Mouse (Mus musculus) myocyte (in vitro differentiated cells): ENCODE measurements around the gene Znhit2. TPM values are rescaled to one million over a fixed set of nuclear protein-coding genes. Genes with fewer than 3 reads are reported as not detected.

ENCODE experiments used
- H3K27me3 ChIP-seq: one replicate; pipeline ENCODE4 v1.6.1; 2011; ENCODE audit not compliant: control insufficient read depth, insufficient read depth, insufficient read length
- H3K36me3 ChIP-seq: one replicate; pipeline ENCODE4 v1.6.1; 2011; ENCODE audit not compliant: control insufficient read depth, insufficient read depth
- H3K4me2 ChIP-seq: one replicate; pipeline ENCODE4 v1.6.1; 2011; ENCODE audit warnings: low read depth, control low read depth
- H3K4me3 ChIP-seq: one replicate; pipeline ENCODE4 v1.5.1; 2011; ENCODE audit warnings: mild to moderate bottlenecking, control low read depth, moderate library complexity
- H3K79me2 ChIP-seq: one replicate; pipeline ENCODE4 v1.6.1; 2011; ENCODE audit not compliant: control insufficient read depth, insufficient read depth
- H3ac ChIP-seq: one replicate; pipeline ENCODE4 v1.6.1; 2011; ENCODE audit not compliant: control insufficient read depth, insufficient read length
- CEBPB ChIP-seq: IDR thresholded peaks from 2 replicates; pipeline ENCODE4 v1.6.1; 2011; ENCODE audit warnings: mild to moderate bottlenecking, moderate library complexity; ENCODE audit not compliant: poor library complexity, insufficient read depth, severe bottlenecking
- E2F4 ChIP-seq: IDR thresholded peaks from one replicate; pipeline ENCODE4 v1.6.1; 2011; ENCODE audit warnings: mild to moderate bottlenecking, control low read depth, moderate library complexity; ENCODE audit not compliant: insufficient read depth
- MAX ChIP-seq: IDR thresholded peaks from one replicate; pipeline ENCODE4 v1.6.1; 2011; ENCODE audit warnings: low read depth, mild to moderate bottlenecking, control low read depth
- MYOD1 ChIP-seq, 3 experiments: IDR thresholded peaks; one replicate each; pipeline ENCODE4 v1.6.1; 2011; ENCODE audit warnings: control low read depth in 2 of 3, low read depth in 2 of 3, mild to moderate bottlenecking in 2 of 3, moderate library complexity in 1 of 3; ENCODE audit not compliant: insufficient read length in 2 of 3, control insufficient read depth in 1 of 3
- MYOG ChIP-seq, 3 experiments: IDR thresholded peaks; one replicate each; pipeline ENCODE4 v1.6.1; 2011; ENCODE audit warnings: control low read depth in 2 of 3, low read depth in 2 of 3, mild to moderate bottlenecking in 2 of 3; ENCODE audit not compliant: insufficient read length in 2 of 3, control insufficient read depth in 1 of 3, insufficient read depth in 1 of 3
- POLR2A ChIP-seq: IDR thresholded peaks from one replicate; pipeline ENCODE4 v1.6.1; 2011; ENCODE audit warnings: low read depth, mild to moderate bottlenecking, control low read depth, moderate library complexity; ENCODE audit not compliant: insufficient read length
- POLR2AphosphoS2 ChIP-seq: IDR thresholded peaks from one replicate; pipeline ENCODE4 v1.6.1; 2011; ENCODE audit warnings: low read depth, control low read depth; ENCODE audit not compliant: insufficient read length
- REST ChIP-seq: IDR thresholded peaks from one replicate; pipeline ENCODE4 v1.6.1; 2011; ENCODE audit warnings: mild to moderate bottlenecking, control low read depth, moderate library complexity; ENCODE audit not compliant: insufficient read depth, insufficient read length
- SRF ChIP-seq: IDR thresholded peaks from one replicate; pipeline ENCODE4 v1.6.1; 2011; ENCODE audit warnings: low read depth; ENCODE audit not compliant: control insufficient read depth, insufficient read length
- TCF12 ChIP-seq: IDR thresholded peaks from one replicate; pipeline ENCODE4 v1.6.1; 2011; ENCODE audit warnings: mild to moderate bottlenecking, control low read depth; ENCODE audit not compliant: poor library complexity, insufficient read depth, severe bottlenecking
- TCF3 ChIP-seq: IDR thresholded peaks from one replicate; pipeline ENCODE4 v1.6.1; 2011; ENCODE audit warnings: low read depth, control low read depth; ENCODE audit not compliant: insufficient read length
- USF1 ChIP-seq: IDR thresholded peaks from one replicate; pipeline ENCODE4 v1.6.1; 2011; ENCODE audit warnings: low read depth, mild to moderate bottlenecking, control low read depth, moderate library complexity
- polyA plus RNA-seq: library from polyadenylated mRNA; unstranded; fragments of >200 nt; fragmentation: generic; extraction: Trizol; gene quantifications from one replicate; pipeline ENCODE4 v1.2.1, GENCODE M21; 2012; ENCODE audit warnings: missing spikeins

Znhit2 gene
- polyA plus RNA-seq, 1 experiment, result 44.3 TPM

- no peaks in the 10 kb centered on the region for H3K27me3 ChIP-seq
- no peak for TF ChIP-seq POLR2AphosphoS2
- no peak for TF ChIP-seq POLR2A
- TF ChIP-seq REST, result no peak
- TF ChIP-seq CEBPB, result no peak
- TF ChIP-seq E2F4, result no peak
- no peak for TF ChIP-seq MYOG (IDR thresholded peaks at IDR 0.05; ENCODE audit: control insufficient read depth in 1 of 3, insufficient read depth in 1 of 3, insufficient read length in 2 of 3, low read depth in 2 of 3)
- TF ChIP-seq MAX, result no peak
- TF ChIP-seq USF1, result no peak
- TF ChIP-seq SRF, result no peak
- TF ChIP-seq TCF3, result no peak
- no peak for TF ChIP-seq TCF12
- TF ChIP-seq MYOD1 (IDR thresholded peaks at IDR 0.05; ENCODE audit: control insufficient read depth in 1 of 3, insufficient read length in 2 of 3, low read depth in 2 of 3), result no peak
- peaks cover 14% of the 10 kb centered on the region for H3K79me2 ChIP-seq
- no peak overlapping the region for H3K4me2 ChIP-seq
- peaks cover 3% of the 10 kb centered on the region for H3K36me3 ChIP-seq
- H3ac ChIP-seq, result no peak overlapping the region
- H3K4me3 ChIP-seq, result no peak overlapping the region
Measured at GRCm38 (mm10) chr19:6071261-6071660, 10.3 kb downstream of the Znhit2 start.

- no peak for TF ChIP-seq REST
- no peak for TF ChIP-seq E2F4
- TF ChIP-seq MYOD1 (IDR thresholded peaks at IDR 0.05; ENCODE audit: control insufficient read depth in 1 of 3, insufficient read length in 2 of 3, low read depth in 2 of 3), result no peak
- no peak for TF ChIP-seq MAX
- Histone ChIP-seq H3K4me3 (no peak overlapping the region), H3K27me3 (no peaks in the 10 kb centered on the region), H3K36me3 (peaks cover 3% of the 10 kb centered on the region), H3ac (no peak overlapping the region), H3K4me2 (no peak overlapping the region), H3K79me2 (peaks cover 17% of the 10 kb centered on the region)
Measured at GRCm38 (mm10) chr19:6073889-6074288, 12.9 kb downstream of the Znhit2 start.

GRCm38 (mm10) chr19:6076564-6077393 is 15.8 kb downstream of the Znhit2 start, which contains the start of gene Vps51:
Gene Vps51 (minus strand): TSS chr19:6077231.
- no peaks in the 10 kb centered on the region for H3K27me3 ChIP-seq
- peak within 1 kb of the TSS; percentile 17 for H3ac ChIP-seq
- TF ChIP-seq POLR2AphosphoS2, result peak; percentile 64
- peak; percentile 75 for TF ChIP-seq MAX
- no peak for TF ChIP-seq REST
- TF ChIP-seq TCF3, result no peak
- no peak for TF ChIP-seq E2F4
- peak; percentile 55 for TF ChIP-seq POLR2A
- TF ChIP-seq MYOG (IDR thresholded peaks at IDR 0.05; ENCODE audit: control insufficient read depth in 1 of 3, insufficient read depth in 1 of 3, insufficient read length in 2 of 3, low read depth in 2 of 3), result peak in 2 of 3 experiments; percentile 38 to 77
- TF ChIP-seq USF1, result no peak
- peak; percentile 78 for TF ChIP-seq SRF
- 0 out of 2 replicates have a peak, but pooled peaks have one; percentile 1 for TF ChIP-seq CEBPB
- no peak for TF ChIP-seq TCF12
- peak in 2 of 3 experiments; percentile 44 to 52 for TF ChIP-seq MYOD1 (IDR thresholded peaks at IDR 0.05; ENCODE audit: control insufficient read depth in 1 of 3, insufficient read length in 2 of 3, low read depth in 2 of 3)
- H3K36me3 ChIP-seq, result peaks cover 3% of the 10 kb centered on the region
- H3K79me2 ChIP-seq, result peaks cover 17% of the 10 kb centered on the region
- peak within 1 kb of the TSS; percentile 95 for H3K4me2 ChIP-seq
- H3K4me3 ChIP-seq, result peak within 1 kb of the TSS; percentile 65

- no peaks in the 10 kb centered on the region for H3K27me3 ChIP-seq
- H3ac ChIP-seq, result no peak within 1 kb of the TSS
- no peak within 1 kb of the TSS for H3K4me2 ChIP-seq
- TF ChIP-seq MYOD1 (IDR thresholded peaks at IDR 0.05; ENCODE audit: control insufficient read depth in 1 of 3, insufficient read length in 2 of 3, low read depth in 2 of 3) (no peak), TCF12 (no peak), TCF3 (no peak), POLR2AphosphoS2 (no peak), POLR2A (no peak), REST (no peak), E2F4 (no peak), MAX (no peak), USF1 (no peak), MYOG (IDR thresholded peaks at IDR 0.05; ENCODE audit: control insufficient read depth in 1 of 3, insufficient read depth in 1 of 3, insufficient read length in 2 of 3, low read depth in 2 of 3) (no peak), CEBPB (no peak), SRF (no peak)
- no peak within 1 kb of the TSS for H3K4me3 ChIP-seq
- H3K79me2 ChIP-seq, result peaks cover 35% of the 10 kb centered on the region
- no peaks in the 10 kb centered on the region for H3K36me3 ChIP-seq
Measured at GRCm38 (mm10) chr19:6079983-6080480, 19.0 kb downstream of the Znhit2 start, which contains the start of gene Tmem262. Gene Tmem262 (plus strand): TSS chr19:6080033.
